Mouse (Mus musculus) stomach, embryonic 16.5 days (tissue): ENCODE results near the gene Mtf1. TPM values are rescaled to one million over a fixed set of nuclear protein-coding genes. Genes with fewer than 3 reads are reported as not detected.

Experiments used
- ATAC-seq: fragments of 200-750 bp; cut with Nextera tagmentation; 2 replicates; pipeline ENCODE4 v1.8.0; 2017; ENCODE audit warnings: moderate number of reproducible peaks, moderate TSS enrichment; ENCODE audit not compliant: insufficient read depth, low FRiP score
- H3K27ac ChIP-seq: fragments of 300-500 bp; sonication (generic); 2 replicates; pipeline ENCODE4 v1.5.1; 2014; ENCODE audit warnings: low read length
- H3K27me3 ChIP-seq: fragments of 300-500 bp; sonication (generic); 2 replicates; pipeline ENCODE4 v1.6.1; 2014; ENCODE audit warnings: low read length, control low read depth, mixed read lengths; ENCODE audit not compliant: control insufficient read depth, insufficient read depth
- H3K36me3 ChIP-seq: fragments of 300-500 bp; sonication (generic); 2 replicates; pipeline ENCODE4 v1.6.1; 2014; ENCODE audit warnings: low read length; ENCODE audit not compliant: control insufficient read depth, insufficient read depth
- H3K4me1 ChIP-seq: fragments of 300-500 bp; sonication (generic); 2 replicates; pipeline ENCODE4 v1.6.1; 2014; ENCODE audit warnings: low read length, control low read depth, mixed read lengths; ENCODE audit not compliant: control insufficient read depth, insufficient read depth
- H3K4me2 ChIP-seq: fragments of 300-500 bp; sonication (generic); 2 replicates; pipeline ENCODE4 v1.6.1; 2014; ENCODE audit warnings: low read depth, low read length, mixed read lengths
- H3K4me3 ChIP-seq: fragments of 300-500 bp; sonication (generic); replicated peaks from 2 replicates; pipeline ENCODE4 v1.5.1; 2014; ENCODE audit warnings: mild to moderate bottlenecking, low read length
- H3K9ac ChIP-seq: fragments of 300-500 bp; sonication (generic); 2 replicates; pipeline ENCODE4 v1.6.1; 2014; ENCODE audit warnings: low read length
- H3K9me3 ChIP-seq: fragments of 300-500 bp; sonication (generic); replicated peaks from 2 replicates; pipeline ENCODE4 v1.6.1; 2016; ENCODE audit warnings: low read length, control low read depth; ENCODE audit not compliant: control insufficient read depth
- WGBS: fragments of 180-500 bp; shearing (Covaris S2); extraction: QIAGEN DNeasy Blood & Tissue Kit; methylation state at CpG from one replicate; pipeline ENCODE4 v1.1.7; 2014; 5-methylcytosine and 5-hydroxymethylcytosine counted together
- polyA plus RNA-seq: library from polyadenylated mRNA; unstranded; fragments of >200 nt; fragmentation: Nextera tagmentation; extraction: Ambion mirVana; gene quantifications from 2 replicates; pipeline ENCODE4 v1.2.1, GENCODE M21; 2015

Gene Mtf1
- polyA plus RNA-seq, 1 experiment from 2014 or later = 14.5 TPM

DNA sequence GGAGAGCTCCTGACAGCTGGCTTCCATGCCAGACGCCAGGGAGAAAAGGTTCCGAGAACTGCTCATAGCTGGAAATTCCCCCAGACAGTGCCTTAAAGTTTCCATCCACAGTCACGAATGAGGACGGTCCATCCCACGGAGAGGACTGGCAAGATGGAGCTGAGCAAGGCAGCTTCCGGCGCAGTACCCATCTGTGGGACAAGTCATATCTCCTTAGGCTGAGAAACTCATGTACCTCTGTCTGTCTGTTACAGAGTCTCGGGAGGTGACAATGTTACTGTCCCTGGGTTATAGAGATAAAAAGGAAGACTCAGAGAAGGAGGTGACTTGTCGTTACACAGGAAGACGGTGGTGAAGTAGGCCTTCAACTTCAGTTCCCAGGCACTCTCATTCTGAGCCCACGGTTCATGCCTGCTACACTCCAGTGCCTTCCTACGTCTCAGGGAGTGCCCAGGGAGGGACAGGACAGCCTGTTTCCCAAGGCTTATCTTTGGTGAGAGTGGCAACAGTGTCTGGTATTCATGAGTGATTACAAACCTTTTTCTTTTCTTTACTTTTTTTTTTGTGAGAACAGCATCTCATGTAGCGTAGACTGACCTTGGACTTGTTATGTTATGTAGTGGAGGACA is 32.8 kb upstream of the Mtf1 start:
- H3K9me3 ChIP-seq = no peaks in the 10 kb centered on the region
- no peak overlapping the region for H3K27ac ChIP-seq
- H3K36me3 ChIP-seq = no peaks in the 10 kb centered on the region
- H3K4me2 ChIP-seq = no peak overlapping the region
- WGBS = 85% methylated on average over 13 of the region's 13 CpGs
- no peak overlapping the region for H3K9ac ChIP-seq
- peaks cover 14% of the 10 kb centered on the region for H3K4me1 ChIP-seq
- no peaks in the 10 kb centered on the region for H3K27me3 ChIP-seq
- ATAC-seq = no peak
- no peak overlapping the region for H3K4me3 ChIP-seq

GRCm38 (mm10) chr4:124770624-124771023 is 31.3 kb upstream of the Mtf1 start:
- no peak overlapping the region for H3K4me2 ChIP-seq
- no peaks in the 10 kb centered on the region for H3K27me3 ChIP-seq
- no peaks in the 10 kb centered on the region for H3K9me3 ChIP-seq
- no peak overlapping the region for H3K4me3 ChIP-seq
- H3K36me3 ChIP-seq = no peaks in the 10 kb centered on the region
- no peak for ATAC-seq
- peaks cover 14% of the 10 kb centered on the region for H3K4me1 ChIP-seq
- WGBS = 60% methylated on average over 5 of the region's 5 CpGs
- no peak overlapping the region for H3K9ac ChIP-seq
- no peak overlapping the region for H3K27ac ChIP-seq

- Histone ChIP-seq H3K4me2 (no peak overlapping the region), H3K4me1 (peaks cover 10% of the 10 kb centered on the region), H3K27ac (peak overlapping the region; percentile 90), H3K4me3 (no peak overlapping the region), H3K36me3 (no peaks in the 10 kb centered on the region), H3K9me3 (no peaks in the 10 kb centered on the region), H3K27me3 (no peaks in the 10 kb centered on the region), H3K9ac (peak overlapping the region; percentile 36; the same call in 1 of the 2 replicates)
- 37% methylated on average over 4 of the region's 4 CpGs for WGBS
- ATAC-seq = peak; percentile 90
Measured at GRCm38 (mm10) chr4:124772125-124772524, 29.8 kb upstream of the Mtf1 start.

DNA sequence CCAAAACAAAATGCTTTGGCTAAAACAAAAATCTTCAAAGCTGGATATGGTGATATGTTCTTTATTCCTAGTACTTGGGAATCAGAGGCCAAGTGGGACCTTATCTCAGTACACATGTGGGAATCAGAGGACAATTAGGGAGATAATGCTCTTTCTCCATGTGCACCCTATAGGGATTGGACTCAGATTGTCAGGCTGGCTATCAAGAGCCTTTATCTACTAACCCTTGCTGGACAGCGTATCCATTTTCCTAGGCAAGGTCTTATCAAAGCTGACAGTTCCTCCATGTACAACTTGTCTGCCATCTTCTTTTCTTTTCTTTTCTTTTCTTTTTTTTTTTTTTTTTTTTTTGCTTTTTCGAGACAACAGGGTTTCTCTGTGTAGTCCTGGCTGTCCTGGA is 28.5 kb upstream of the Mtf1 start:
- Histone ChIP-seq H3K36me3 (no peaks in the 10 kb centered on the region), H3K4me3 (no peak overlapping the region), H3K9ac (no peak overlapping the region), H3K4me2 (no peak overlapping the region), H3K4me1 (peaks cover 10% of the 10 kb centered on the region), H3K9me3 (no peaks in the 10 kb centered on the region), H3K27ac (no peak overlapping the region), H3K27me3 (no peaks in the 10 kb centered on the region)
- WGBS = 88% methylated on average over 2 of the region's 2 CpGs
- ATAC-seq = no peak

- 88% methylated on average over 6 of the region's 6 CpGs for WGBS
- Histone ChIP-seq H3K9me3 (no peaks in the 10 kb centered on the region), H3K4me2 (no peak overlapping the region)
Measured at GRCm38 (mm10) chr4:124773995-124774394, 27.9 kb upstream of the Mtf1 start.

DNA sequence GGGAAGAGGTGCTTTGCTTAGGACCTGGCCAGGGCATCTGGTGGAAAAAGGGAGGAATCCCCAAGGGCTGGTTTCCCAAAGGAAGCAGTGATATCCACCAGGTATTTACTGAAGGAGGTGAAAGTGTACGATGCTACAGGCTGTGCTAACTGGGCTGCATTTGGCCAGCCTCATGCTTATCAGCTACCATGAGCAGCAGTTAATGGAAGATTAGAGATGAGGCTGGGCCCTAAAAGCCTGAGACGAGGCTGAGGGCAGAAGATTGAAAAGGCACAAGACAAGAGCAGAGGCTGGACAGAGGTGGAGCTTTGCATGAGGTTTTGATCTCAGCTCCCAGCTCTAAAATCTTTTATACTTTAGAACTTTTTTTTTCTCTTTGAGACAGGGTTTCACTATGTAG is 27.5 kb upstream of the Mtf1 start:
- Histone ChIP-seq H3K36me3 (0 out of 2 replicates have a peak, but pooled peaks cover 6% of the 10 kb centered on the region), H3K9ac (no peak overlapping the region), H3K4me1 (peaks cover 10% of the 10 kb centered on the region), H3K4me3 (no peak overlapping the region), H3K27me3 (no peaks in the 10 kb centered on the region), H3K9me3 (no peaks in the 10 kb centered on the region), H3K4me2 (no peak overlapping the region), H3K27ac (no peak overlapping the region)
- ATAC-seq = no peak; the same call in 1 of the 2 replicates
- 55% methylated on average over 2 of the region's 2 CpGs for WGBS

More at GRCm38 (mm10) chr4:124773995-124774394, 27.9 kb upstream of the Mtf1 start:
- no peak overlapping the region for H3K27ac ChIP-seq
- 0 out of 2 replicates have a peak, but pooled peaks cover 1% of the 10 kb centered on the region for H3K36me3 ChIP-seq
- H3K9ac ChIP-seq = no peak overlapping the region
- ATAC-seq = no peak
- no peak overlapping the region for H3K4me3 ChIP-seq
- peaks cover 10% of the 10 kb centered on the region for H3K4me1 ChIP-seq
- no peaks in the 10 kb centered on the region for H3K27me3 ChIP-seq

DNA sequence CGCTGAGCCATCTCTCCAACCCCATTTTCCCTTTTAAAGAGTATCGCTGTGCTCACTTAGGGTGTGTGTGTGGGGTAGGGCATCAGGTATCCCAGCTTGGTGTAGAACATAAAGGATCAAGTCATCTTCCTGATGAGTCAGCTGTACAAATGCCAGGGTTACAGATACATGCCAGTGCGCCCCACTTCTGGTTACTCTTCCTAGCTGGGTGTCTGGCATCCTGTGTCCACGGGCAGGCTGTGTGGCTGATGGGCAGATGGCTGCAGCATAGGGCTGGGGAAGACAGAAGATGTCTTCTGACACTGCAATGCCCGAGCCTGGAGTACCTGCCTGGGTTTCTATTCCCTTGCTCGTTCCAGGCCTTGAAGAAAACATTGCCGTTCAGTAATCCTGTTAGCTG is 20.5 kb upstream of the Mtf1 start:
- H3K4me1 ChIP-seq = no peaks in the 10 kb centered on the region
- H3K27me3 ChIP-seq = no peaks in the 10 kb centered on the region
- H3K36me3 ChIP-seq = 0 out of 2 replicates have a peak, but pooled peaks cover 10% of the 10 kb centered on the region
- no peak overlapping the region for H3K27ac ChIP-seq
- H3K4me3 ChIP-seq = no peak overlapping the region
- WGBS = 90% methylated on average over 7 of the region's 7 CpGs
- no peaks in the 10 kb centered on the region for H3K9me3 ChIP-seq
- no peak for ATAC-seq
- no peak overlapping the region for H3K4me2 ChIP-seq
- no peak overlapping the region for H3K9ac ChIP-seq

- no peak overlapping the region for H3K4me3 ChIP-seq
- ATAC-seq = no peak
- H3K9ac ChIP-seq = no peak overlapping the region
- H3K27me3 ChIP-seq = no peaks in the 10 kb centered on the region
- no peaks in the 10 kb centered on the region for H3K4me1 ChIP-seq
- peaks cover 17% of the 10 kb centered on the region; the same call in 1 of the 2 replicates for H3K36me3 ChIP-seq
- 90% methylated on average over 8 of the region's 8 CpGs for WGBS
- H3K4me2 ChIP-seq = no peak overlapping the region
- no peaks in the 10 kb centered on the region for H3K9me3 ChIP-seq
- no peak overlapping the region for H3K27ac ChIP-seq
Measured at GRCm38 (mm10) chr4:124782395-124782794, 19.5 kb upstream of the Mtf1 start.

DNA sequence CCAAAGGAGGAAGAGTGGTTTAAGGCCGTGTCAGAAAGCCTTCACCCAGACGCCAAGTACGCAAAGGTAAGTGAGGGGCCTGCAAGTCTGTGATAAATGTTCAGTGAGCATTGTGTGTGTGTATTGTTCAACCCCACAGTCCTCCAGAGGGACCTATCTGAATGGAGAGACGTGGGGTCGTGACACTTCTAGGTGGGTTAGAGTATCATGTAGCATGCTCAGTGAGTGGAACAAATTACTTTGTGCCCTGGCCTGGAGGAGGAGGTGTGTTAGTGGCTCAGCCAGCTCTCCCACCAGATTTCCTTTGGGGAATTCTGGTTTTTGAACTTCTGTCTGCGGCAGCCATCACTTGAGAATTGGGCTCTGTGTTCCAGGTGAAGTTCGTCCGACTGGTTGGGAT is 18.0 kb upstream of the Mtf1 start:
- no peak overlapping the region for H3K9ac ChIP-seq
- no peak overlapping the region for H3K27ac ChIP-seq
- WGBS = 91% methylated on average over 8 of the region's 8 CpGs
- no peaks in the 10 kb centered on the region for H3K27me3 ChIP-seq
- no peak for ATAC-seq
- H3K4me2 ChIP-seq = no peak overlapping the region
- no peak overlapping the region for H3K4me3 ChIP-seq
- H3K4me1 ChIP-seq = no peaks in the 10 kb centered on the region
- H3K9me3 ChIP-seq = no peaks in the 10 kb centered on the region
- peaks cover 17% of the 10 kb centered on the region; the same call in 1 of the 2 replicates for H3K36me3 ChIP-seq
